Mouse (Mus musculus) lung, postnatal 0 days (tissue): ENCODE measurements at regions not wholly inside any gene's neighbourhood (a gene's known extent, or its start where the extent isn't known, plus 50 kb on each side); places are given as distances from the start of the nearest gene placed in this dataset.

Experiments used
- CTCF ChIP-seq: IDR thresholded peaks from 2 replicates; pipeline ENCODE4 v1.5.1; 2016; ENCODE audit warnings: antibody characterized with exemption, mild to moderate bottlenecking
- EP300 ChIP-seq: IDR thresholded peaks from 2 replicates; pipeline ENCODE4 v1.6.1; 2016; ENCODE audit warnings: antibody characterized with exemption, mild to moderate bottlenecking, control low read depth

GRCm38 (mm10) chr10:17292331-17292730, 430.7 kb upstream of the Cited2 start:
- TF ChIP-seq CTCF (no peak), EP300 (no peak)
